Mouse (Mus musculus) lung, adult 2 months (tissue): ENCODE measurements around the gene Tmem220. TPM values are rescaled to one million over a fixed set of nuclear protein-coding genes. Genes with fewer than 3 reads are reported as not detected.

ENCODE experiments used
- DNase-seq: peaks from one replicate; pipeline ENCODE4 v3.0.0; 2022
- H3K4me1 ChIP-seq: fragments of 200-500 bp; 2 replicates; pipeline ENCODE4 v1.6.1; 2011; ENCODE audit warnings: low read length; ENCODE audit not compliant: control insufficient read depth, insufficient read depth
- H3K4me3 ChIP-seq: fragments of 200-500 bp; replicated peaks from 2 replicates; pipeline ENCODE3; 2011; ENCODE audit warnings: low read depth, mild to moderate bottlenecking, control low read depth, low read length; ENCODE audit errors: extremely low read depth
- CTCF ChIP-seq: fragments of 200-500 bp; IDR thresholded peaks from 2 replicates; pipeline ENCODE4 v1.5.1; 2011; ENCODE audit warnings: mild to moderate bottlenecking, low read length, control low read depth; ENCODE audit not compliant: insufficient read depth
- POLR2A ChIP-seq: fragments of 200-500 bp; IDR thresholded peaks from 2 replicates; pipeline ENCODE4 v1.6.1; 2011; ENCODE audit warnings: low read depth, mild to moderate bottlenecking, control low read depth, low read length, borderline replicate concordance; ENCODE audit errors: extremely low read depth
- WGBS: fragments of 180-500 bp; shearing (Covaris S2); methylation state at CpG from one replicate; pipeline ENCODE4 v1.1.7; 2018; 5-methylcytosine and 5-hydroxymethylcytosine counted together
- polyA plus RNA-seq: library from polyadenylated mRNA; depleted of rRNA; stranded (reverse); fragments of >200 nt; gene quantifications from 2 replicates; pipeline ENCODE4 v1.2.3, GENCODE M21; 2012

Gene Tmem220
- polyA plus RNA-seq, 1 experiment: 5.8 TPM

GRCm38 (mm10) chr11:67039799-67040198, 14.8 kb downstream of the Tmem220 start:
- Histone ChIP-seq H3K4me1 (no peaks in the 10 kb centered on the region), H3K4me3 (no peak overlapping the region)
- DNase-seq: no peak
- 90% methylated on average over 3 of the region's 3 CpGs for WGBS
- no peak for TF ChIP-seq POLR2A
- TF ChIP-seq CTCF: 0 out of 2 replicates have a peak, but pooled peaks have one; percentile 10

GRCm38 (mm10) chr11:67040483-67040882, 15.5 kb downstream of the Tmem220 start:
- TF ChIP-seq CTCF (no peak), POLR2A (no peak)
- Histone ChIP-seq H3K4me1 (peaks cover 4% of the 10 kb centered on the region; the same call in 1 of the 2 replicates), H3K4me3 (no peak overlapping the region)
- DNase-seq: no peak
- 92% methylated on average over 6 of the region's 6 CpGs for WGBS

GRCm38 (mm10) chr11:67043007-67043406, 18.1 kb downstream of the Tmem220 start:
- no peak for TF ChIP-seq CTCF
- no peak for TF ChIP-seq POLR2A
- Histone ChIP-seq H3K4me3 (no peak overlapping the region), H3K4me1 (peaks cover 6% of the 10 kb centered on the region; the same call in 1 of the 2 replicates)
- no peak for DNase-seq
- 63% methylated on average over 8 of the region's 8 CpGs for WGBS

- no peak for DNase-seq
- Histone ChIP-seq H3K4me3 (no peak overlapping the region), H3K4me1 (peaks cover 6% of the 10 kb centered on the region; the same call in 1 of the 2 replicates)
- TF ChIP-seq POLR2A (no peak; the same call in 1 of the 2 replicates), CTCF (no peak)
- 63% methylated on average over 6 of the region's 6 CpGs for WGBS
These were observed 20.0 kb downstream of the Tmem220 start for GRCm38 (mm10) chr11:67044959-67045358.

GRCm38 (mm10) chr11:67047199-67047598, 22.2 kb downstream of the Tmem220 start:
- TF ChIP-seq CTCF: no peak
- TF ChIP-seq POLR2A: no peak
- no peak for DNase-seq
- WGBS: 69% methylated on average over 5 of the region's 5 CpGs

GRCm38 (mm10) chr11:67048496-67048895, 23.5 kb downstream of the Tmem220 start:
- no peak for DNase-seq
- 79% methylated on average over 8 of the region's 8 CpGs for WGBS
- TF ChIP-seq CTCF (no peak), POLR2A (no peak)
- Histone ChIP-seq H3K4me1 (peaks cover 8% of the 10 kb centered on the region; the same call in 1 of the 2 replicates), H3K4me3 (no peak overlapping the region)

More at GRCm38 (mm10) chr11:67047199-67047598, 22.2 kb downstream of the Tmem220 start:
- H3K4me3 ChIP-seq: no peak overlapping the region
- H3K4me1 ChIP-seq: peaks cover 6% of the 10 kb centered on the region; the same call in 1 of the 2 replicates

GRCm38 (mm10) chr11:67049256-67049655, 24.3 kb downstream of the Tmem220 start:
- H3K4me1 ChIP-seq: peaks cover 8% of the 10 kb centered on the region; the same call in 1 of the 2 replicates
- H3K4me3 ChIP-seq: no peak overlapping the region
- 77% methylated on average over 3 of the region's 3 CpGs for WGBS
- DNase-seq: no peak
- TF ChIP-seq POLR2A (no peak), CTCF (no peak)

GRCm38 (mm10) chr11:67051676-67052320, 26.8 kb downstream of the Tmem220 start:
- WGBS: 6% methylated on average over 16 of the region's 16 CpGs
- no peak for TF ChIP-seq CTCF
- TF ChIP-seq POLR2A: no peak
- peak overlapping the region; percentile 92 for H3K4me3 ChIP-seq
- no peak for DNase-seq
- peaks cover 2% of the 10 kb centered on the region; the same call in 1 of the 2 replicates for H3K4me1 ChIP-seq

GRCm38 (mm10) chr11:67052321-67052952, 27.5 kb downstream of the Tmem220 start, which contains the start of the genes Adprm and Sco1:
Gene Adprm, minus strand, starts transcription at chr11:67052594.
Gene Sco1, plus strand, starts transcription at chr11:67052670.
- H3K4me1 ChIP-seq: peaks cover 2% of the 10 kb centered on the region; the same call in 1 of the 2 replicates
- H3K4me3 ChIP-seq: peak within 1 kb of the TSS; percentile 92
- WGBS: under 1% methylated on average over 50 of the region's 50 CpGs
- DNase-seq: peak; percentile 87
- TF ChIP-seq POLR2A (peak; percentile 77; the same call in 1 of the 2 replicates), CTCF (no peak)
